Mouse (Mus musculus) MEL (cell line): Measurements from ENCODE around the gene Tmem182. TPM values are rescaled to one million over a fixed set of nuclear protein-coding genes. Genes with fewer than 3 reads are reported as not detected.

ENCODE experiments used
- DNase-seq: peaks from one replicate; pipeline ENCODE4 v3.0.0; 2011; ENCODE audit warnings: low read depth, low spot score
- H3K27ac ChIP-seq: 2 replicates; pipeline ENCODE4 v1.5.1; 2012; ENCODE audit warnings: low read depth, mild to moderate bottlenecking, control low read depth, low read length, moderate library complexity; ENCODE audit not compliant: control insufficient read depth
- H3K27me3 ChIP-seq, 2 experiments: fragments of 150-350 bp in 1 of 2; sonication (generic) in 1 of 2; 2 replicates each; pipeline ENCODE4 v1.6.1; 2012; ENCODE audit warnings: low read length in 2 of 2, mild to moderate bottlenecking in 2 of 2, improper control_type of control experiment in 1 of 2, moderate library complexity in 1 of 2; ENCODE audit not compliant: insufficient read depth in 2 of 2, control insufficient read depth in 1 of 2
- H3K36me3 ChIP-seq, 2 experiments: 2 replicates each; pipeline ENCODE4 v1.6.1; 2012 to 2014; ENCODE audit warnings: low read length in 2 of 2, improper control_type of control experiment in 1 of 2, inconsistent platforms in 1 of 2, mild to moderate bottlenecking in 1 of 2; ENCODE audit not compliant: insufficient read depth in 2 of 2, control insufficient read depth in 1 of 2
- H3K4me1 ChIP-seq, 2 experiments: fragments of 150-350 bp in 1 of 2; sonication (generic) in 1 of 2; 2 replicates each; pipeline ENCODE4 v1.6.1; 2012; ENCODE audit warnings: low read length in 2 of 2, improper control_type of control experiment in 1 of 2, mild to moderate bottlenecking in 1 of 2; ENCODE audit not compliant: insufficient read depth in 2 of 2, control insufficient read depth in 1 of 2
- H3K4me3 ChIP-seq, 2 experiments: fragments of 150-350 bp in 1 of 2; sonication (generic) in 1 of 2; 2 replicates each; pipeline ENCODE4 v1.5.1; 2012; ENCODE audit warnings: low read depth in 2 of 2, low read length in 2 of 2, mild to moderate bottlenecking in 2 of 2, moderate library complexity in 2 of 2, control low read depth in 1 of 2, improper control_type of control experiment in 1 of 2; ENCODE audit not compliant: control insufficient read depth in 1 of 2, insufficient read depth in 1 of 2
- H3K79me2 ChIP-seq: 2 replicates; pipeline ENCODE4 v1.6.1; 2012; ENCODE audit warnings: mild to moderate bottlenecking, low read length, moderate library complexity; ENCODE audit not compliant: control insufficient read depth, poor library complexity, insufficient read depth
- H3K9ac ChIP-seq: 2 replicates; pipeline ENCODE4 v1.6.1; 2012; ENCODE audit warnings: low read depth, mild to moderate bottlenecking, control low read depth, low read length, moderate library complexity; ENCODE audit not compliant: control insufficient read depth, poor library complexity, severe bottlenecking
- H3K9me3 ChIP-seq: fragments of 150-350 bp; sonication (generic); replicated peaks from 2 replicates; pipeline ENCODE4 v1.6.1; 2012; ENCODE audit warnings: mild to moderate bottlenecking, low read length, improper control_type of control experiment, moderate library complexity; ENCODE audit not compliant: insufficient read depth
- CHD2 ChIP-seq: IDR thresholded peaks from 2 replicates; pipeline ENCODE4 v1.6.1; 2011; ENCODE audit warnings: low read length, improper control_type of control experiment
- ELF1 ChIP-seq: IDR thresholded peaks from 2 replicates; pipeline ENCODE4 v1.6.1; 2014; ENCODE audit warnings: low read depth, mild to moderate bottlenecking, inconsistent platforms, low read length, improper control_type of control experiment, moderate library complexity
- EP300 ChIP-seq, 2 experiments: IDR thresholded peaks; 2 replicates each; pipeline ENCODE4 v1.6.1; 2011; ENCODE audit warnings: improper control_type of control experiment in 2 of 2, low read length in 2 of 2, low read depth in 1 of 2, mild to moderate bottlenecking in 1 of 2
- GABPA ChIP-seq: IDR thresholded peaks from 2 replicates; pipeline ENCODE4 v1.6.1; 2012; ENCODE audit warnings: low read depth, mild to moderate bottlenecking, inconsistent platforms, low read length, improper control_type of control experiment, moderate library complexity
- GATA1 ChIP-seq: IDR thresholded peaks from 2 replicates; pipeline ENCODE4 v1.6.1; 2011; ENCODE audit warnings: low read depth, low read length, improper control_type of control experiment
- MAFK ChIP-seq: IDR thresholded peaks from 2 replicates; pipeline ENCODE4 v1.6.1; 2011; ENCODE audit warnings: low read depth, mild to moderate bottlenecking, low read length, improper control_type of control experiment, borderline replicate concordance
- MAX ChIP-seq: IDR thresholded peaks from 2 replicates; pipeline ENCODE4 v1.6.1; 2011; ENCODE audit warnings: low read length, improper control_type of control experiment
- MAZ ChIP-seq: IDR thresholded peaks from 2 replicates; pipeline ENCODE4 v1.6.1; 2012; ENCODE audit warnings: low read depth, mild to moderate bottlenecking, inconsistent platforms, low read length, improper control_type of control experiment
- MEF2A ChIP-seq: IDR thresholded peaks from 2 replicates; pipeline ENCODE4 v1.6.1; 2014; ENCODE audit warnings: low read depth, mild to moderate bottlenecking, inconsistent platforms, low read length, improper control_type of control experiment; ENCODE audit not compliant: poor library complexity, insufficient replicate concordance, severe bottlenecking; ENCODE audit errors: extremely low read depth
- MXI1 ChIP-seq: IDR thresholded peaks from 2 replicates; pipeline ENCODE4 v1.6.1; 2011; ENCODE audit warnings: mild to moderate bottlenecking, low read depth, low read length, improper control_type of control experiment
- NRF1 ChIP-seq: IDR thresholded peaks from 2 replicates; pipeline ENCODE4 v1.6.1; 2014; ENCODE audit warnings: low read depth, mild to moderate bottlenecking, inconsistent platforms, low read length, improper control_type of control experiment, moderate library complexity; ENCODE audit not compliant: poor library complexity, insufficient read depth, severe bottlenecking
- POLR2AphosphoS2 ChIP-seq: IDR thresholded peaks from 2 replicates; pipeline ENCODE4 v1.6.1; 2011; ENCODE audit warnings: low read length, improper control_type of control experiment
- POLR2AphosphoS5 ChIP-seq: IDR thresholded peaks from 2 replicates; pipeline ENCODE4 v1.6.1; 2012; ENCODE audit warnings: low read depth, borderline replicate concordance, mild to moderate bottlenecking, inconsistent platforms, low read length, moderate library complexity, mixed read lengths
- RAD21 ChIP-seq: IDR thresholded peaks from 2 replicates; pipeline ENCODE4 v1.6.1; 2011; ENCODE audit warnings: mild to moderate bottlenecking, low read depth, low read length, improper control_type of control experiment
- SMC3 ChIP-seq: IDR thresholded peaks from 2 replicates; pipeline ENCODE4 v1.6.1; 2011; ENCODE audit warnings: low read depth, low read length, improper control_type of control experiment
- TAL1 ChIP-seq: IDR thresholded peaks from 2 replicates; pipeline ENCODE4 v1.6.1; 2012; ENCODE audit warnings: mild to moderate bottlenecking, inconsistent platforms, low read length, moderate library complexity, mixed read lengths
- UBTF ChIP-seq: IDR thresholded peaks from 2 replicates; pipeline ENCODE4 v1.6.1; 2012; ENCODE audit warnings: low read depth, mild to moderate bottlenecking, inconsistent platforms, low read length, improper control_type of control experiment, moderate library complexity, borderline replicate concordance; ENCODE audit not compliant: insufficient read depth
- USF1 ChIP-seq: IDR thresholded peaks from 2 replicates; pipeline ENCODE4 v1.6.1; 2014; ENCODE audit warnings: low read depth, mild to moderate bottlenecking, inconsistent platforms, low read length, improper control_type of control experiment, moderate library complexity
- USF2 ChIP-seq, 2 experiments: IDR thresholded peaks; 2 replicates each; pipeline ENCODE4 v1.6.1; 2011 to 2012; ENCODE audit warnings: improper control_type of control experiment in 2 of 2, low read length in 2 of 2, borderline replicate concordance in 1 of 2, inconsistent platforms in 1 of 2, low read depth in 1 of 2, mild to moderate bottlenecking in 1 of 2; ENCODE audit not compliant: insufficient read depth in 1 of 2
- ZMIZ1 ChIP-seq: IDR thresholded peaks from 2 replicates; pipeline ENCODE4 v1.6.1; 2012; ENCODE audit warnings: low read depth, mild to moderate bottlenecking, inconsistent platforms, low read length, improper control_type of control experiment, moderate library complexity
- ZNF384 ChIP-seq: IDR thresholded peaks from 2 replicates; pipeline ENCODE4 v1.6.1; 2012; ENCODE audit warnings: low read depth, mild to moderate bottlenecking, inconsistent platforms, low read length, improper control_type of control experiment
- polyA plus RNA-seq, 2 experiments: library from polyadenylated mRNA; stranded (reverse) in 1 of 2; unstranded in 1 of 2; fragments of >175 nt in 1 of 2; fragments of >200 nt in 1 of 2; gene quantifications; 2 replicates each; pipeline versions ENCODE4 v1.2.1 to v1.2.4; 2012; ENCODE audit warnings: low replicate concordance in 2 of 2, low read depth in 1 of 2; ENCODE audit not compliant: insufficient read length in 2 of 2, insufficient read depth in 1 of 2, missing spikeins in 1 of 2
- total RNA-seq: library from RNA; depleted of rRNA; stranded (reverse); fragments of 300-350 nt; gene quantifications from 2 replicates; pipeline ENCODE4 v1.2.3, GENCODE M21; 2012; rRNA removed

Gene Tmem182
- total RNA-seq: not detected in 2 replicates
- not detected for polyA plus RNA-seq

DNA sequence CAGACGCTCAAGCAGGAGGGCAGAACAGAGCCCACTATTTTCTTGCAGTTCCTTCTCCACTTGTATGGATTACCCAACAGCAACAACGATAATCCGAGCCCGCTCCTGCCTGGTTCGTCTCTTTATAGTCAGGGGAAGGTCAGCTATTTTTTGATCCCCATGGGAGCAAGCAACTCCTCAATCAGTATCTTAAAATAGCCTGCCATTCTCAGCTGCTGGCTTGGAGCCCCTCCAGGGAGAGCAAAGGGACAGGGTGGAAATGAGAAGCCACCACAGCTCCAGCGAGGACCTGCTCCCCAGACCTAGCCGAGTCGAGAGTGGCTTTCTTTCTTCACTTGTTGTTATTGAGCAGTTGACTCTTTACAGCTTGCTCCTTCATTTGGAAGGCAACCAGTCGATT lies at the start of gene Tmem182:
TSS of gene Tmem182 (plus strand) at position 251 of the 400 bp plus-strand sequence.
- Histone ChIP-seq H3K4me3 (no peak within 1 kb of the TSS), H3K4me1 (peaks cover 0 to 3% of the 10 kb centered on the region in 2 experiments; a peak in 1 of 4 replicates), H3K9ac (no peak within 1 kb of the TSS), H3K27me3 (no peaks in the 10 kb centered on the region), H3K36me3 (0 out of 4 replicates have a peak, but pooled peaks cover 0 to 2% of the 10 kb centered on the region in 2 experiments)
- no peak for TF ChIP-seq GABPA
- TF ChIP-seq ELF1: no peak
- no peak for TF ChIP-seq ZNF384
- no peak for TF ChIP-seq MEF2A
- TF ChIP-seq SMC3: no peak
- TF ChIP-seq, all 39 proteins: peak for 0
- DNase-seq: no peak
- Histone ChIP-seq H3K27ac (no peak within 1 kb of the TSS), H3K79me2 (no peaks in the 10 kb centered on the region), H3K9me3 (no peaks in the 10 kb centered on the region)

- TF ChIP-seq GATA1: no peak
- TF ChIP-seq MAX: no peak
- no peak for TF ChIP-seq MEF2A
- no peak for TF ChIP-seq CHD2
- TF ChIP-seq MAZ: no peak
- TF ChIP-seq NRF1: no peak
- TF ChIP-seq USF2 (IDR thresholded peaks at IDR 0.05; ENCODE audit: borderline replicate concordance in 1 of 2, insufficient read depth in 1 of 2, low read depth in 1 of 2, low read length in 2 of 2): no peak
- no peak for TF ChIP-seq GABPA
- no peak for TF ChIP-seq POLR2AphosphoS5
- TF ChIP-seq UBTF: no peak
- no peak for TF ChIP-seq EP300 (IDR thresholded peaks at IDR 0.05; ENCODE audit: low read depth in 1 of 2, low read length in 2 of 2)
- TF ChIP-seq SMC3: no peak
- no peak for TF ChIP-seq POLR2AphosphoS2
- no peak for TF ChIP-seq MXI1
- no peak for TF ChIP-seq MAFK
- no peak for TF ChIP-seq TAL1
- no peak for TF ChIP-seq USF1
- no peak for TF ChIP-seq RAD21
- no peak for TF ChIP-seq ZMIZ1
- TF ChIP-seq ZNF384: no peak
- TF ChIP-seq, all 39 proteins: peak for 0
- no peak overlapping the region for H3K9ac ChIP-seq
- H3K4me3 ChIP-seq: no peak overlapping the region
- H3K79me2 ChIP-seq: no peaks in the 10 kb centered on the region
- H3K27ac ChIP-seq: no peak overlapping the region
- DNase-seq: no peak
- H3K27me3 ChIP-seq: no peaks in the 10 kb centered on the region
- no peaks in the 10 kb centered on the region for H3K36me3 ChIP-seq
- no peaks in the 10 kb centered on the region for H3K4me1 ChIP-seq
- no peaks in the 10 kb centered on the region for H3K9me3 ChIP-seq
Observed at GRCm38 (mm10) chr1:40759751-40760445, 45.5 kb upstream of the Tmem182 start.
